Mouse (Mus musculus): ENCODE data around the gene Cacng4. TPM values are rescaled to one million over a fixed set of nuclear protein-coding genes. Genes with fewer than 3 reads are reported as not detected.

The Cacng4 gene
- total and polyA plus RNA-seq, 2 experiments from 2014 or later: 58.4 to 112 TPM

DNA sequence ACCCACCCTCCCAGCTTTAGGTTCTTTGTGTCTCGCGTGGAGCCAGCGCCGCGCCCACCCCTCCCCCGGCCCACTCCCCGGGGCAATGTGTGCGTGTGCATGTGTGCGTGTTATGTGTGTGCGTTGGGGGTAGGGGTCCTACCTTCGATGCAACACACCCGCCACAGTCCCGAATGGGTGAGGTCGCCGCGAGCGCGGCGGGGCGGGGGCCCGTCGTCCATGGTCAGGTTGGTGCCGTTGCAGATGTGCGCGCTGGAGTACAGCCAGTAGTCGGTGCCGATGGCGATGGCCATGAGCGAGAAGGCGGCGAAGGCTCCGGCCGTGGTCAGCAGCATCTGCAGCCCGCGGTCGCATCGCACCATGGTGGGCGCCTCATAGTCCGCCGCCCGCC, 259 bp downstream of the Cacng4 start:
- no peaks in the 10 kb centered on the region for H3K9me3 ChIP-seq (ENCODE audit: low read length)
- DNase-seq (ENCODE audit: low spot score) (no peak), ATAC-seq (ENCODE audit: low FRiP score) (peak; percentile 12)
- peak overlapping the region; percentile 81 for H3K4me3 ChIP-seq (ENCODE audit: low read depth, low read length)
- H3K4me2 ChIP-seq (ENCODE audit: low read depth, low read length, poor library complexity, severe bottlenecking): peak overlapping the region; percentile 82
- H3K27me3 ChIP-seq (ENCODE audit: insufficient read depth, low read length): no peaks in the 10 kb centered on the region
- H3K9ac ChIP-seq (replicated peaks; ENCODE audit: low read length, poor library complexity, severe bottlenecking): peak overlapping the region; percentile 94
- no peak for TF ChIP-seq CTCF (IDR thresholded peaks at IDR 0.05)
- WGBS: under 1% methylated on average over 35 of the region's 41 CpGs
- peak overlapping the region; percentile 96 for H3K27ac ChIP-seq (ENCODE audit: low read depth, low read length)
- H3K36me3 ChIP-seq (ENCODE audit: insufficient read depth, low read length): peaks cover 11% of the 10 kb centered on the region
- H3K4me1 ChIP-seq (ENCODE audit: insufficient read depth, low read length): peaks cover 3% of the 10 kb centered on the region; the same call in 1 of the 2 replicates

DNA sequence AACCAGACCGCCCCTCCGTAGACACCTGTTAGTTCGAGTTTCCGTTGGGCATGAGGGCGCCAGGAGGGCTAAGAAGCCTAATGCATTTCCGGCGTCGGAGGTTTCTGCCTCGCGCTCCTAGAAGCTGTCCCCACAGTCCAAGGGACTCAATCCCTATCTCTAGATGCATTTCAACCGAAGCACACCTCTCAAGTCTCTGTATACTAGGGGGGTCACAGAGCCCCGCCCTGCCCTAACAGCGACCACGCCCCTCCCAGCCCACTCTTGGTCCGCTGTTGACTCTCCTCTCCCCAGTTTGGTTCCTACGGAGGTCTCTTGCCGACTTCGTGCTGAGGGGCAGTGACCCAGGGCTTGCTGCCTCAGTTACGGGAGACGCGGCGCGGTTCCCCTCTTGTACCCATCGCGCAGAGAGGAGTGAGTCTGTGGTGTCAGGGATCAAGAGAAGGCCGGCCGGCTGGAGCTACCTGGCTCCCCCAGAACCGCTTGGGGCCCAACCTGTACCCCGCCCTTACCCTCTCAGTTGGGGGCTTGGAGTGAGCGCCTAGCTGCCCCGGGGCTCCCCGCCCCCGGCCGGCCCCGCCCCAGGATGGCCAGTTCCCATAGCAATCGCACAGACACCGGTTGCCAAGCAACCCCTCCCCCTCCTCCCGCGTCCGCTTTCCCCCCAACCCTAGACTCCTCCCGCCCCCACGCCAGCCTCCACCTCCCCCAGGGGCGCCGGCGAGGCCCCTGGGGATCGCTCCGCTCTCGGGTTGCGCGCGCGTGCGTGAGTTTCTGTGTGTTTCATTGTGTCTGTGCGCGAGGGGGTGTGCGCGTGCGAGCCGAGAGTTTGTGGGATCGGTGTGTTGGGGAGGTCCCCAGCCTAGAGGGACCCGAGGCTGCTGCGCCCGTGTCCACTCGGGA, 906 bp downstream of the Cacng4 start:
- peaks cover 11% of the 10 kb centered on the region for H3K36me3 ChIP-seq (ENCODE audit: insufficient read depth, low read length)
- peak; percentile 42 for ATAC-seq (ENCODE audit: low FRiP score)
- H3K9me3 ChIP-seq (ENCODE audit: low read length): no peaks in the 10 kb centered on the region
- peak; percentile 8; the same call in 1 of the 2 replicates for TF ChIP-seq CTCF (IDR thresholded peaks at IDR 0.05)
- H3K27me3 ChIP-seq (ENCODE audit: insufficient read depth, low read length): no peaks in the 10 kb centered on the region
- peak overlapping the region; percentile 82 for H3K4me2 ChIP-seq (ENCODE audit: low read depth, low read length, poor library complexity, severe bottlenecking)
- H3K4me1 ChIP-seq (ENCODE audit: insufficient read depth, low read length): peaks cover 2% of the 10 kb centered on the region; the same call in 1 of the 2 replicates
- WGBS: under 1% methylated on average over 56 of the region's 64 CpGs
- peak; percentile 82 for DNase-seq (ENCODE audit: low spot score)
- H3K27ac ChIP-seq (ENCODE audit: low read depth, low read length): peak overlapping the region; percentile 96
- H3K4me3 ChIP-seq (ENCODE audit: low read depth, low read length): peak overlapping the region; percentile 81
- peak overlapping the region; percentile 94 for H3K9ac ChIP-seq (replicated peaks; ENCODE audit: low read length, poor library complexity, severe bottlenecking)

DNA sequence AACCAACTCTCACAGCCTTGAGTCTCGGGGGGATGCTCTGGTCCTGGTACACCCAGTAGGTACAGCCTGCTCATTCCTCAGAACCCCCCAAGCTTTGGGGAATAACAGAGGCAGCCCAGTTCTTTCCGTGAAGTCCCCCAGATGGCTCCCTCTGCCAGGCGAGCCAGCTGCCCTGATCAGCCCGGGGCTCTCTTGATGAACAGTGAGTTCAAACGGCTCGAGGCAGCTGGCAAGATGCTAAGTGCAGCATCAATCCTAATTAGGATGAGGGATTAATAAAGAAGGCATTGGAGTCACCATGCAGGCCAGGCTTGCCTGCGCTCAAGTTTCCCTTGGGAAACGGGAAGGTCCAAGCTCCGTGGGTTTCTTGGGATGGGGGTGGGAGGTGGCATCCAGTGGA, 2.2 kb downstream of the Cacng4 start:
- 8% methylated on average over 9 of the region's 9 CpGs for WGBS
- peaks cover 11% of the 10 kb centered on the region for H3K36me3 ChIP-seq (ENCODE audit: insufficient read depth, low read length)
- no peaks in the 10 kb centered on the region for H3K4me1 ChIP-seq (ENCODE audit: insufficient read depth, low read length)
- H3K4me2 ChIP-seq (ENCODE audit: low read depth, low read length, poor library complexity, severe bottlenecking): peak overlapping the region; percentile 82
- H3K27me3 ChIP-seq (ENCODE audit: insufficient read depth, low read length): no peaks in the 10 kb centered on the region
- TF ChIP-seq CTCF (IDR thresholded peaks at IDR 0.05): no peak
- ATAC-seq (ENCODE audit: low FRiP score): no peak
- H3K27ac ChIP-seq (ENCODE audit: low read depth, low read length): peak overlapping the region; percentile 96
- peak overlapping the region; percentile 42 for H3K9ac ChIP-seq (replicated peaks; ENCODE audit: low read length, poor library complexity, severe bottlenecking)
- H3K4me3 ChIP-seq (ENCODE audit: low read depth, low read length): peak overlapping the region; percentile 81
- no peaks in the 10 kb centered on the region for H3K9me3 ChIP-seq (ENCODE audit: low read length)
- DNase-seq (ENCODE audit: low spot score): peak; percentile 82

DNA sequence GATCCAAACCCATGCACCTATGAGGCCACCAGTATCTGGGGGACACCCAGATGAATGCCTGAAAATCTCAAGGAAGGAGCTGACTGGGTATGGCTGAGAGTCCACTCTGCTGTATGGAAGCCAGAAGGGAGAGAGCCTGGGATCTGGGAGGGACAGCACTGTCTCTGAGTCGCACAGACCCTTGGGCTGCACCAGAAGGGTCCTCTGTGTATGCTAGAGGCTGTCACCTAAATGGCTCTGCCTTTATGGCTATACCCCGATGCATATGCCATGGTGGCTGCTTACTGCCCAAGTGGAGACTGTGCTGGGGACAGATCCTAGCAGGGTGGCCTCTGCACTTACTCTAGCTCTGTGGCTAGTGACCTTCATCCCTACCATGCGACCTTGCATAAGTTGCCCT, 8.6 kb downstream of the Cacng4 start:
- no peak overlapping the region for H3K9ac ChIP-seq (replicated peaks; ENCODE audit: low read length, poor library complexity, severe bottlenecking)
- no peaks in the 10 kb centered on the region for H3K4me1 ChIP-seq (ENCODE audit: insufficient read depth, low read length)
- 0 out of 2 replicates have a peak, but pooled peaks have one; percentile 38 for ATAC-seq (ENCODE audit: low FRiP score)
- H3K9me3 ChIP-seq (ENCODE audit: low read length): no peaks in the 10 kb centered on the region
- DNase-seq (ENCODE audit: low spot score): no peak
- H3K27ac ChIP-seq (ENCODE audit: low read depth, low read length): no peak overlapping the region
- 81% methylated on average over 3 of the region's 3 CpGs for WGBS
- H3K4me2 ChIP-seq (ENCODE audit: low read depth, low read length, poor library complexity, severe bottlenecking): no peak overlapping the region
- H3K4me3 ChIP-seq (ENCODE audit: low read depth, low read length): no peak overlapping the region
- no peak for TF ChIP-seq CTCF (IDR thresholded peaks at IDR 0.05)
- no peaks in the 10 kb centered on the region for H3K27me3 ChIP-seq (ENCODE audit: insufficient read depth, low read length)
- peaks cover 14% of the 10 kb centered on the region for H3K36me3 ChIP-seq (ENCODE audit: insufficient read depth, low read length)

DNA sequence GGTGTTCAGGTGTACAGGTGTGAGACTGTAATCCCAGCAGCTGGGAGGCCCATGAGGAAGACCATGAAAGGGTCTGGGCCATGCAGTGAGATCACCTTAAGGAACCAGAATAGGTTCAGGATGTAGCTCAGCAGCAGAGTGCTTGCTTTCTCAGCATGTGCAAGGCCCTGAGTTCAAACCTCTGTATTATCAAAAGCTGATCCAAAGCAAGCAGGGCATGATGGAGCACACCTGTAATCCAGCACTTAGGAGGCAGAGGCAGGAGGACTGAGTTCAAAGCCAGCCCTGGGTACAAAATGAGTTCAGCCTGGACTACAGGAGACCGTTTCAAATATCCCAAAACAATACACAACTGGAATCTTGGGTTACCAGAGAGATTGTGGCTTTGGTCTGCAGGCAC, 9.1 kb downstream of the Cacng4 start:
- TF ChIP-seq CTCF (IDR thresholded peaks at IDR 0.05): no peak
- no peak for DNase-seq (ENCODE audit: low spot score)

More for the DNA sequence above, 9.1 kb downstream of the Cacng4 start:
- Histone ChIP-seq H3K4me2 (ENCODE audit: low read depth, low read length, poor library complexity, severe bottlenecking) (no peak overlapping the region), H3K27me3 (ENCODE audit: insufficient read depth, low read length) (no peaks in the 10 kb centered on the region), H3K4me3 (ENCODE audit: low read depth, low read length) (no peak overlapping the region), H3K9me3 (ENCODE audit: low read length) (no peaks in the 10 kb centered on the region), H3K36me3 (ENCODE audit: insufficient read depth, low read length) (peaks cover 14% of the 10 kb centered on the region), H3K27ac (ENCODE audit: low read depth, low read length) (no peak overlapping the region), H3K4me1 (ENCODE audit: insufficient read depth, low read length) (no peaks in the 10 kb centered on the region), H3K9ac (replicated peaks; ENCODE audit: low read length, poor library complexity, severe bottlenecking) (no peak overlapping the region)
- 74% methylated on average over 1 of the region's 1 CpGs for WGBS
- no peak for ATAC-seq (ENCODE audit: low FRiP score)
